Mouse (Mus musculus) kidney, adult 11 months (tissue): Measurements from ENCODE around the gene Zdhhc24.

Experiments used
- DNase-seq: peaks from one replicate; pipeline ENCODE4 v3.0.0; 2022

Gene Zdhhc24

GRCm38 (mm10) chr19:4879324-4879703 is 846 bp downstream of the Zdhhc24 start:
- DNase-seq: no peak

DNA sequence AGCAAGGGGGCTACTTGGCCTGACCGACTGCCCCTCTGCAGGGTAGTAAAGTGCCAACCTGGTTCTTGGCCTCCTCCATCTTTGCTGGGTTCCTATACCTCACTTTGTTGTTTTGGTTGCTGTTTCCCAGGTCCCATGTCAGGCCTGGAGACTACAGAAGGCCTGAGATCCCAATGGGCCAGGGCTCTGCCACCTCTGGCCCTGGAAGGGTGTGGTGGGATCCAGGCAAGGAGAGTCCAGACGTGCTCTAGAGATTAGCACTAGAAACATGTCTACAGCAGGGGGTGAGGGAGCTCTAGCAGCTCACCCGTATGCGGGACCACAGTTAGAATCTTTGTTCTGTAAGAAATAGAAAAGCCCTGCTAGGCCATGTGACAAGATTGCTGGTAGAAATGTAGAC is 5.5 kb downstream of the Zdhhc24 start:
- DNase-seq: no peak

DNA sequence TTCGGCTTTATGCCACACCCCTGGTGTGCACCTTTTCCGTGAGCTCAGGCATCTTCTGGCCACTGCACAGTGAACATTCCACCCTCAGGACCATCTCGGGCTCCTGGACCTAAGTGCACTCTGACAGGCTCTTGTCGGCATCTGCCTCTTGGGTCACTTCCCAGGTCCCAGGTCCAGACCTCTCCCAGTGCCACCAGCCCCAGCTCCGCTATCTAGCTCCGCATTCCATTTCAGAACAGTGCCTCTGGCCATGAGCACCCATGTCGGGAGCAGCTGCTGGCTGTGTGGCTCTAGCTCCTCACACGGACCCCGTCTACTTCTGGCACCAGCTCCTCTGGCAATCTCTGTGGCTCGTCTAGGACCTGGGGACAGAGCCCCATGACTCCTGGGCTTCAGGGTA is 11.3 kb downstream of the Zdhhc24 start:
- DNase-seq: no peak

- DNase-seq: no peak
These were observed 13.3 kb downstream of the Zdhhc24 start for GRCm38 (mm10) chr19:4891798-4892197.

- no peak for DNase-seq
These were observed 18.5 kb downstream of the Zdhhc24 start for GRCm38 (mm10) chr19:4896780-4897520.

DNA sequence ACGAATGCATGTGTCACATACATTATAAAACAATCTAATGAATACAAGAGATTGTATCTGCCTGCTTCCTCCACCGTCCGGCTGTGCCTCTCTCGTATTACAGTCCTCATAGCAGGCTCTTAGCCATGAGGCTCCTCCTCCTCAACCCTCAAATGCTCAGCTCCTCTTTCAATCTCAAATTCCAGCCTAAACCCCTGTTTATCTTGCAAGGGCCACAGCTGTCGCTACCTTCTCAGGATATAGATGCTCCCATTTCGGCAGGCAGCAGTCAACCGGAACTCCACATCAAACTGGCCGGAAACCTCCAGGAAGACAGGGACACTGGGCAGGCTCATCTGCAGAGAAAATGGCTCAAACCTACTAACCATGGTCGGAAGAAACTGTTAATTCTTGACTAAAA is 20.5 kb downstream of the Zdhhc24 start:
- DNase-seq: no peak

DNA sequence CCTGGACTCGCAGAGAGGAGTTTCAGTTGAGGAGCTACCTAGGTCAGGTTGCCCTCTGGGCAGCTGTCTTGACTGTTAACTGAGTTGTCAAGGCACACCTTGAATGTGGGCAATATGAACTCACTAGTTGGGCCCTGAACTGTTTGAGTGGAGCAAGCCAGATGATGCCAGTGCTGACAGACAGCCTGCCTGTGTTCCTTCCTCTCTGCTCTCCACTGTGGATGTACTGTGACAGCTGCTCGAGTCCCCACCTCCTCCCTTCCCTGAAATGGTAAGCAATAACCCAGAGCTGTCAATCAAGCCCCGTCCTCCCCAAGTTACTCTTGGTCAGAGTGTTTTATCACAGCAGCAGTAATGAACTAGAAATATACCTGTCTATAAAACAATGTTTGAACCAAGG is 21.4 kb downstream of the Zdhhc24 start:
- DNase-seq: no peak

DNA sequence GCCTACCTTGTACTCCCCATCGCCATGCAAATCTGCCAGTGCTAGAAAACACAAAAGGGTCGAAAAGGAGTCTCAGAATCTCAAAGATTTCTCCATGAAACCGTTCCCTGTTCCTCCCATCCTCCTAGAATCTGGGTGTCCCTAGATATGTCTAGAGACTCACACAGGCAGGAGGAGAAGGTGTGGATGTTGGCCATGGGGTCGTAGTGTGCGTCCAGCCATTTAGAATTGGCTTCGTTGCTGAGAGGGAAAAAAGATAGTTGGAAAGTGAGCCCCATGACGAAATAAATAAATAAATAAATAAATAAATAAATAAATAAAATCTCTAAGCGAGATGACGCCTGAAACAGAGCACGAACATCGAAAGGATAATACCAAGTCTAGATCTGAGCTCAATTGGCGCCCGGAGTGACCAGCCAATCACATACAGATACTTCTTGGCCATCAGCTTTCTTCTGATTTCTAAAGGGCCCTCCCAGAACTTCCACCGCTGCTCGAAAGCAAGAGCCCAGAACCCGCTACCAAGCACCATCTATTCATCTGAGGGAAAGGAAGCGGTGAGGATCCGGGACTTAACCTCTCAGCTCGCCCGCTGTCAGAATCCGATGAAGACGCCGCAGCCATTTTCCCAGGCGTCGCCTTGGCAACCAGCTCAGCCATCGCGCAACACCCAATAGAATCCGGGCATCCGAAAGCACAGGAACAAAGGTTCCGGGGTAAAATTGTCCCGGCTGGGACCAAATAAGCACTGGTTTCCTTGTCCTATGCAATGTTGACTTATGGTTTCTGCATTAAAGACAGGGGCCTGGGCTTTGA is 27.7 kb downstream of the Zdhhc24 start, which contains the start of gene Bbs1:
Gene Bbs1 (minus strand): TSS at position 650 of the 816 bp plus-strand sequence.
- DNase-seq: peak; percentile 62

DNA sequence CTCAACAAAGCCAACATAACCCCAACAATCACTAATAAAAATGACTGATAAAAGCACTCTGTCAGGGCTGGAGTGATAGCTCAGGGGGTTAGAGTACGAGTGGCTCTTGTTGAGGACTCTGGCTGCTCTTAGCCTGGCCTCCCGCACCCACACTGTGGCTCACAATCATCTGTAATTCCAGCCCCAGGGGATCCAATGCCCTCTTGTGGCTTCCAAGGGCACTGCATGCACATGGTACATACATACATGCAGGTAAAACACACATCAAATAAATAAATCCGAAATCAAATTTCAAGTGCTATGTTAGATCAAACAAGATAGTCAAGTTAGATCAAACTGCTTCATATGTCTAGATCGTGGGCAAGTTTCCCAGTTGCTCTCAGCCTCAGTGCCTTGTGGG is 29.6 kb downstream of the Zdhhc24 start:
- no peak for DNase-seq

GRCm38 (mm10) chr19:4909376-4909775 is 30.9 kb downstream of the Zdhhc24 start:
- DNase-seq: no peak

DNA sequence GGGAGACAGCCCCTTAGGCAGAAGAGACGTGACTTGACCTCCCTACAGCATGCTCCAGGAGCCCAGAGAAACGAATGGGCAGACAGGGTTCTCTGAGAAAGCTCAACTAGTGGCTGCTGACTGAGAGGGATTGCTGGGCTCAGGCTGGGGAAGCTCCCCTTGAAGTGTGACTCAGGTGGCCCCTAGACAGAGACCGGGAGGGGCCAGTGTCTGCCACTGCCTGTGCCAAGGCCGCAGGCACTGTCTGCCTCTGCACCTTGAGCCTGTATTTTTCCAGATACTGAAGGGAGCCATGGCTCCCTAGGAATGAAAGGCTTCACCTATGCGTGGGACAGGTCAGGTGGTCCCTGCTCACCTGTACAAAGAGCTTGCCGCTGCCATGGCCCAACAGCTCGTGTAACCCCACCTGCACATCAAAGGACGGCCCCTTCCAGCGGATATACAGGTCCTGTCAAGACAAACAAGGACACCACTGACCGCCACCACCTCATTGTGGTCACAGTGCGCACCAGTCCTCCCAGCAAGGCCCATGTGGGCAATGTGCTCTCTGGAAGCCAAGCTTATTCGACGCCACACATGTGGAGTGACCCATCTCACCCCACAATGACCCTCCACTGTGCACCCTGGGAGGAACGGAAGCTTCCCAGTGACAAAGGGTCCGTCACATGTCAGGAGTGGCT is 37.6 kb downstream of the Zdhhc24 start:
- DNase-seq: no peak

GRCm38 (mm10) chr19:4916827-4917226 is 38.4 kb downstream of the Zdhhc24 start:
- no peak for DNase-seq

- DNase-seq: no peak
These were observed 41.2 kb downstream of the Zdhhc24 start for GRCm38 (mm10) chr19:4919652-4920051.

DNA sequence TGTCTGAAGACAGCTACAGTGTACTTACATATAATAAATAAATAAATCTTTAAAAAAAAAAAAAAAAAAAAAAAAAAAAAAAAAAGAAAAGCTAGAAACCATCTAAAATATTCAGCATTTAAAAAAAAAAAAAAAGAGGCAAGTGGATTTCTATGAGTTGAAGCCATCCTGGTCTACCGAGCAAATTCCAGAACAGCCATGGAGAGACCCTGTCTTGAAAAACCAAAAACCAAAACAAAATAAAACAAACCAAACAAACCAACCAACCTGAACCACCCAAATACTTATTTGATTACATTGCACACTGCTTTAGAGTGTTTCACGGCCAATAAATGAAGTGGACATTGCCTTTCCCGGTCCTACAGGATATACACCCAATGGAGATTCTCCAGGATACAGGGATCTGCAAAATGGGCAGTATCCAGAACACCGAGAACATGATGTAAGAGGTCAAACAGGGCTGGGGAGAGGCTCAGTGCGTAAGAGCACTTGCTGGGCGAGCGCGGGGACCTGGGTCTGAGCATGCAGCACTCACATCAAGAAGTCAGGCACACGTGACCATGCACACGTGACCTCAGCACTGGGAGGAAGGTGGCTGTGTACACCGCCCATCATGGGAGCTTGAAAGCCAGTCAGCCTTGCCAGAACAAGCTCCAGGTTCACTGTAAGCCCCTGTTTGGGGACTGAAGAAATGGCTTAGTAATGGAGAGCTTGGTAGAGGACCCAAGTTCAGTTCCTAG is 46.8 kb downstream of the Zdhhc24 start:
- no peak for DNase-seq

DNA sequence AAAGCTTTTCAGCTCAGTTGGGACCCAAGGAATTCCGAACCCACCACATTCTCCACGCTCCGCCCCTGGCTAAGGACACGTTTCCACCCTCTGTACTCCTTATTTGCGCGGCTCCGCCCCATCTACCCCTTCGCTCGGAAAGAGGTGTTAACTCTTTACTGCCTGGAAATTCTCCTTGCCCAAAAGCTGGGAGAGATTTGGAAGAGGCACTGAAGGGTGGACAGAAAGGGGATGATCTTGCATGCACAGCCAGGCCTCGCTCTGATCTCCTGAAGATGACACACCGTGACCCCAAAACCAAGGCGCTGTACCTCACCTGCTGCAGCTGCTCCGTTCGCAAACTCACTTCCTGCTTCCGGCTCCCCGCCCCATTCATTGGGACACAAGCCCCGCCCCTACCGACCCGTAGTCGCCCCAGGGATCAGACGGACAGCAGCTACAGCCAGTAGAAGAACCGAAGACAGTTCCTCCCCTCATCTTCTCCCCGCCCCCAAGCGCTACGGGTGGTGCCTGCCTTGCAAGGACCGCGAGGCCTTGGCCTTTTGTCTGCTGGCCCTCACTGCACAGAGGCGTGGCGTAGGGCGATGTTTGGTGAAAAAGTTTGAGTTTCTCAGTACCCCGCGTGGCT is 49.5 kb downstream of the Zdhhc24 start, which contains the start of gene Dpp3:
Gene Dpp3 (minus strand): TSS at position 384 of the 628 bp plus-strand sequence.
- DNase-seq: peak; percentile 98

DNA sequence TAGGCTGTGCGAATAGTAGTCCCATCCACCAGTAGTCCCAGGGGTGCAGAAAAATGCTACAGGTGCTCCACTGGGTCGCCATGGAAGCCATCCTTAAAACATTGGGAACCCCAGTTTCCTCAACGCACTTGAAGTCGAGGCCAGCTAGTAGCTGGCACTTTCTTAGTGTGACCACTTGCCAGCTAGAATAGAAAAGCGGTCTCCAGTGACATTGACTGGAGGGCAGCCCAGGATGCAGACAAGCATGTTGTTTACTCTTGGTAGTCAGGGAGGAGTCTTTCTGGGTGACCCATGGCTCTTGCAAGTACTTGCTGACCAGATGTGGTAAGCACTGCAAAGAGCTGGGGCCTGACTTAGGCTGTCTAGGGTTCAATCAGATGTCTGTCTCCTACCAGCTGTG is 50.3 kb downstream of the Zdhhc24 start:
- no peak for DNase-seq
